Mouse (Mus musculus) T-helper 1 cell (primary cell): ENCODE measurements around the gene Zbtb17.

Experiments
- in situ Hi-C: fragments of 300-600 bp; cut with MboI, MseI; formaldehyde crosslinking; loops from one replicate; pipeline ENCODE4 v1.15.1; 2025; ENCODE audit warnings: high pct_unique_total_duplicates

Gene Zbtb17

GRCm38 (mm10) chr4:141425484-141426479, 18.7 kb upstream of the Zbtb17 start:
- in situ Hi-C loops = loop anchor here (10.0 kb wide), 1 partner anchor 721 kb away; the partner anchor contains the start of gene Rcc2

GRCm38 (mm10) chr4:141426796-141427745, 17.4 kb upstream of the Zbtb17 start:
- in situ Hi-C loops = loop anchor here (10.0 kb wide), 1 partner anchor 722 kb away; the partner anchor contains the start of gene Rcc2

GRCm38 (mm10) chr4:141427921-141428320, 16.5 kb upstream of the Zbtb17 start:
- in situ Hi-C loops = loop anchor here (10.0 kb wide), 1 partner anchor 723 kb away; the partner anchor contains the start of gene Rcc2

- in situ Hi-C loops = loop anchor here (10.0 kb wide), 1 partner anchor 725 kb away; the partner anchor contains the start of gene Rcc2
Measured at GRCm38 (mm10) chr4:141429381-141429780, 15.1 kb upstream of the Zbtb17 start.

GRCm38 (mm10) chr4:141429847-141430246, 14.6 kb upstream of the Zbtb17 start:
- in situ Hi-C loops = loop anchor here (10.0 kb wide), 1 partner anchor 725 kb away; the partner anchor contains the start of gene Rcc2

GRCm38 (mm10) chr4:141430997-141431396, 13.5 kb upstream of the Zbtb17 start:
- in situ Hi-C loops = no loop called here

GRCm38 (mm10) chr4:141432666-141433065, 11.8 kb upstream of the Zbtb17 start:
- in situ Hi-C loops = no loop called here

- in situ Hi-C loops = no loop called here
Measured at GRCm38 (mm10) chr4:141433191-141433590, 11.3 kb upstream of the Zbtb17 start.

GRCm38 (mm10) chr4:141435974-141436373, 8.5 kb upstream of the Zbtb17 start, which contains the start of gene Srarp:
Gene Srarp (minus strand): TSS chr4:141436105.
- in situ Hi-C loops = no loop called here

- in situ Hi-C loops = no loop called here
Measured at GRCm38 (mm10) chr4:141439083-141439803, 5.2 kb upstream of the Zbtb17 start.

- in situ Hi-C loops = no loop called here
Measured at GRCm38 (mm10) chr4:141440877-141441276, 3.6 kb upstream of the Zbtb17 start.

GRCm38 (mm10) chr4:141443641-141444429, 619 bp upstream of the Zbtb17 start:
- in situ Hi-C loops = no loop called here

GRCm38 (mm10) chr4:141445328-141445720, 870 bp downstream of the Zbtb17 start:
- in situ Hi-C loops = no loop called here

- in situ Hi-C loops = no loop called here
Measured at GRCm38 (mm10) chr4:141446211-141446610, 1.8 kb downstream of the Zbtb17 start.

- in situ Hi-C loops = no loop called here
Measured at GRCm38 (mm10) chr4:141451251-141451650, 6.8 kb downstream of the Zbtb17 start.

- in situ Hi-C loops = no loop called here
Measured at GRCm38 (mm10) chr4:141451916-141452450, 7.5 kb downstream of the Zbtb17 start.

- in situ Hi-C loops = no loop called here
Measured at GRCm38 (mm10) chr4:141454581-141455350, 10.3 kb downstream of the Zbtb17 start.

- in situ Hi-C loops = no loop called here
Measured at GRCm38 (mm10) chr4:141455526-141455925, 11.1 kb downstream of the Zbtb17 start.
